Comparison of ENCODE assay signal across 9 mouse cellular contexts in genomic region chr5:89221658-89222057, GRCm38 (mm10).
A peak's percentile ranks its signal among the peaks of the same experiment; 100 is the strongest.
DNase-seq lines count a peak whose midpoint lies in the region; ATAC-seq and TF ChIP-seq lines count a peak whose summit lies in the region.
"Had no signal": no experiment of that assay in that cellular context is flagged by ENCODE, and none has a peak within 500 bp of the region (broad histone marks: within the 10 kb centered on the region; RNA-seq: fewer than 3 reads in every experiment).

No protein-coding gene starts in this region.

- H3K9ac ChIP-seq in kidney, embryonic 14.5 days (ENCODE audit: low read depth, low read length): no peak overlapping the region
- no peak overlapping the region for H3K9ac ChIP-seq in CH12.LX (ENCODE audit: insufficient read depth, low read depth)
- H3K9ac ChIP-seq in hindbrain, embryonic 11.5 days (ENCODE audit: low read depth, low read length): no peak overlapping the region
- H3K9ac ChIP-seq: embryonic facial prominence, embryonic 13.5 days had no signal

- dilution Hi-C loops in CH12.LX (cut with MboI; ENCODE audit: extremely low pct_ligation_motif_present, extremely low pct_unique_long_range_greater_than_20kb, low sequenced_read_pairs): no loop called here

- TF ChIP-seq POLR2A in CH12.LX (IDR thresholded peaks at IDR 0.05; ENCODE audit: low read depth, low read length): no peak

- TF ChIP-seq EP300 in CH12.LX (IDR thresholded peaks at IDR 0.05; ENCODE audit: low read length): no peak

- H3K9me3 ChIP-seq in kidney, embryonic 14.5 days (ENCODE audit: control insufficient read depth, low read length): 0 out of 2 replicates have a peak, but pooled peaks cover under 1% of the 10 kb centered on the region
- H3K9me3 ChIP-seq in CH12.LX (replicated peaks; ENCODE audit: low read length): no peaks in the 10 kb centered on the region
- H3K9me3 ChIP-seq in hindbrain, embryonic 11.5 days (ENCODE audit: control insufficient read depth, low read length): no peaks in the 10 kb centered on the region
- H3K9me3 ChIP-seq: embryonic facial prominence, embryonic 13.5 days had no signal

- DNase-seq in kidney, adult 8-10 months: no peak
- peak; percentile 21 for DNase-seq in CH12.LX (ENCODE audit: extremely low read depth)
- DNase-seq in NIH3T3 (ENCODE audit: low read depth): peak; percentile 59
- peak; percentile 50 for DNase-seq in hindbrain, embryonic 11.5 days (ENCODE audit: low spot score)
- peak; percentile 27 for DNase-seq in mesoderm, embryonic 11.5 days (ENCODE audit: low read depth, low spot score)
- no peak for DNase-seq in urinary bladder, postnatal 4 days (ENCODE audit: low spot score in 2 of 2)

- ATAC-seq in kidney, embryonic 14.5 days (ENCODE audit: low FRiP score, low TSS enrichment): peak; percentile 67; the same call in 1 of the 2 replicates
- peak; percentile 82; the same call in 1 of the 2 replicates for ATAC-seq in hindbrain, embryonic 11.5 days (ENCODE audit: low FRiP score)

- no peak overlapping the region for H3K4me3 ChIP-seq in kidney, embryonic 14.5 days (ENCODE audit: low read length)
- no peak overlapping the region for H3K4me3 ChIP-seq in CH12.LX (replicated peaks in 1 of 3; ENCODE audit: low read depth in 2 of 3, low read length in 2 of 3, poor library complexity in 1 of 3)
- no peak overlapping the region for H3K4me3 ChIP-seq in hindbrain, embryonic 11.5 days (ENCODE audit: low read depth, low read length)
- H3K4me3 ChIP-seq: embryonic facial prominence, embryonic 13.5 days had no signal

- no peaks in the 10 kb centered on the region for H3K36me3 ChIP-seq in kidney, embryonic 14.5 days (ENCODE audit: control insufficient read depth, insufficient read depth, low read length)
- H3K36me3 ChIP-seq in CH12.LX (replicated peaks in 1 of 2; ENCODE audit: control insufficient read depth in 1 of 2, insufficient read depth in 1 of 2, low read length in 1 of 2): no peaks in the 10 kb centered on the region
- H3K36me3 ChIP-seq in hindbrain, embryonic 11.5 days (ENCODE audit: control insufficient read depth, insufficient read depth, low read length): no peaks in the 10 kb centered on the region
- H3K36me3 ChIP-seq: embryonic facial prominence, embryonic 13.5 days had no signal

- WGBS in kidney, embryonic 14.5 days: 46% methylated on average over 1 of the region's 1 CpGs
- 47% methylated on average over 1 of the region's 1 CpGs for whole genome bisulfite sequencing in hindbrain, embryonic 11.5 days

- in situ Hi-C loops in CH12.LX (cut with MboI; ENCODE audit: low pct_ligation_motif_present, low pct_unique_long_range_greater_than_20kb, low sequenced_read_pairs): no loop called here

- H3K4me1 ChIP-seq in kidney, embryonic 14.5 days (ENCODE audit: control insufficient read depth, insufficient read depth, low read length): no peaks in the 10 kb centered on the region
- no peaks in the 10 kb centered on the region for H3K4me1 ChIP-seq in CH12.LX (ENCODE audit: control insufficient read depth in 1 of 2, insufficient read depth in 2 of 2)
- H3K4me1 ChIP-seq in hindbrain, embryonic 11.5 days (replicated peaks; ENCODE audit: control insufficient read depth, insufficient read depth, low read length): no peaks in the 10 kb centered on the region
- H3K4me1 ChIP-seq: embryonic facial prominence, embryonic 13.5 days had no signal

- peak; percentile 38 to 54; a peak in 3 of 4 replicates for TF ChIP-seq CTCF in CH12.LX (conservative IDR thresholded peaks at IDR 0.05 in 1 of 2, IDR thresholded peaks at IDR 0.05 in 1 of 2; ENCODE audit: low read depth in 2 of 2, low read length in 2 of 2)

- no peak overlapping the region for H3K4me2 ChIP-seq in kidney, embryonic 14.5 days (replicated peaks; ENCODE audit: low read depth, low read length)
- H3K4me2 ChIP-seq in CH12.LX (ENCODE audit: insufficient read depth, low read depth, poor library complexity, severe bottlenecking): no peak overlapping the region
- no peak overlapping the region for H3K4me2 ChIP-seq in hindbrain, embryonic 11.5 days (replicated peaks; ENCODE audit: low read depth, low read length)
- H3K4me2 ChIP-seq: embryonic facial prominence, embryonic 13.5 days had no signal

- TF ChIP-seq RAD21 in CH12.LX (IDR thresholded peaks at IDR 0.05; ENCODE audit: low read depth, low read length): peak; percentile 57

- no peaks in the 10 kb centered on the region for H3K79me2 ChIP-seq in CH12.LX (replicated peaks; ENCODE audit: control insufficient read depth, extremely low read depth, insufficient read depth, poor library complexity, severe bottlenecking)

- H3K27ac ChIP-seq in kidney, embryonic 14.5 days (ENCODE audit: low read depth, low read length): no peak overlapping the region
- no peak overlapping the region for H3K27ac ChIP-seq in CH12.LX (ENCODE audit: insufficient read depth, low read depth)
- H3K27ac ChIP-seq in hindbrain, embryonic 11.5 days (ENCODE audit: low read depth, low read length): no peak overlapping the region
- H3K27ac ChIP-seq: embryonic facial prominence, embryonic 13.5 days; macrophage had no signal

- H3K27me3 ChIP-seq in kidney, embryonic 14.5 days (ENCODE audit: control insufficient read depth, insufficient read depth, low read length): no peaks in the 10 kb centered on the region
- no peaks in the 10 kb centered on the region for H3K27me3 ChIP-seq in CH12.LX (replicated peaks)
- no peaks in the 10 kb centered on the region for H3K27me3 ChIP-seq in hindbrain, embryonic 11.5 days (ENCODE audit: control insufficient read depth, insufficient read depth, low read length)
- H3K27me3 ChIP-seq: embryonic facial prominence, embryonic 13.5 days had no signal

TF ChIP-seq in CH12.LX, 34 proteins besides CTCF, POLR2A, EP300 and RAD21:
- TF ChIP-seq MXI1 (IDR thresholded peaks at IDR 0.05; ENCODE audit: low read depth, low read length) (no peak), SMC3 (IDR thresholded peaks at IDR 0.05; ENCODE audit: low read depth, low read length) (peak; percentile 40)

Comparison
In these comparisons a context has a peak if more than half of its experiments do, and no peak if none do; other contexts are left out.
1. DNase-seq: peak in CH12.LX (single experiment), NIH3T3 (single experiment), hindbrain, embryonic 11.5 days (single experiment) and mesoderm, embryonic 11.5 days (single experiment); none in kidney, adult 8-10 months (0 of 2) and urinary bladder, postnatal 4 days (0 of 2).